In the genomic region with DNA sequence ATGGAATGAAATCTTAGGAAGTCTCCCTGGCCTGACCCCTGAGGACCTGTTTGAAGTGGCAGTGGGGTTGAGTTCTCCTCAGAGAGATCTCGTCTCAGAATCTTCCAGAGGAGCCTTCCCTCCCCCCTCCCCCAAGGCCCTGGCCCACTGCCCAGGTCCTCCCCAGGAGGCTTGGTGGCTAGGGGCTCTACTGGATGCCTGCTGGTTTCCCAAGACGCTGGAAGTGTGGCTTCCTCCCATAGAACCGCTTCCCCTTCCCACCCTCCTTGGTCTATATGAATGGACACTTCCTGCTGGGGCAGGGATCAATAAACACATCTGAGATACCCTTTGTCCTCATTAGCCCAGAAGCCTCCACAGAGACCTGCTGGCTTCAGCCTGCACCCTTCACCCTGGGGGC, we compare ENCODE assay signal across 8 mouse cellular contexts. TPM values are rescaled to one million over a fixed set of nuclear protein-coding genes. Genes with fewer than 3 reads are reported as not detected.
DNase-seq lines count a peak whose midpoint lies in the region; ATAC-seq and TF ChIP-seq lines count a peak whose summit lies in the region.

No protein-coding gene starts in this region.

- DNase-seq in layer of hippocampus, adult 2 months (ENCODE audit: low spot score in 2 of 2), result no peak
- DNase-seq in layer of hippocampus, adult 11-12 months (ENCODE audit: low spot score), result no peak
- DNase-seq in embryonic facial prominence, embryonic 11.5 days (ENCODE audit: low spot score), result no peak
- no peak for DNase-seq in gastrocnemius, postnatal 14 days
- DNase-seq in adrenal gland, adult 18-20 months (ENCODE audit: low spot score in 2 of 2), result no peak

- H3K4me3 ChIP-seq in layer of hippocampus, adult 2 months, result no peak overlapping the region; the same call in 1 of the 2 replicates
- H3K4me3 ChIP-seq in embryonic facial prominence, embryonic 11.5 days (ENCODE audit: low read depth, low read length), result no peak overlapping the region
- no peak overlapping the region for H3K4me3 ChIP-seq in intestine, postnatal 0 days (ENCODE audit: low read depth, low read length)
- no peak overlapping the region for H3K4me3 ChIP-seq in neural tube, embryonic 13.5 days

- ATAC-seq in embryonic facial prominence, embryonic 11.5 days (replicated peaks; ENCODE audit: insufficient number of reproducible peaks, low FRiP score, low TSS enrichment, low read depth), result 0 out of 2 replicates have a peak, but pooled peaks have one; percentile 16
- ATAC-seq in intestine, postnatal 0 days, result peak; percentile 13; the same call in 1 of the 2 replicates
- no peak for ATAC-seq in neural tube, embryonic 13.5 days (ENCODE audit: low read depth)
- no peak for ATAC-seq in monocyte, adult 5-6 weeks (replicated peaks; ENCODE audit: insufficient number of reproducible peaks, low FRiP score, low TSS enrichment, poor library complexity, severe bottlenecking)

- 19% methylated on average over 3 of the region's 3 CpGs for WGBS in embryonic facial prominence, embryonic 11.5 days
- WGBS in intestine, postnatal 0 days, result 13% methylated on average over 3 of the region's 3 CpGs
- 17% methylated on average over 3 of the region's 3 CpGs for WGBS in neural tube, embryonic 13.5 days

- H3K9me3 ChIP-seq in embryonic facial prominence, embryonic 11.5 days (replicated peaks; ENCODE audit: control insufficient read depth, low read length), result no peaks in the 10 kb centered on the region
- H3K9me3 ChIP-seq in intestine, postnatal 0 days (ENCODE audit: control insufficient read depth), result no peaks in the 10 kb centered on the region
- H3K9me3 ChIP-seq in neural tube, embryonic 13.5 days, result no peaks in the 10 kb centered on the region

- intact Hi-C loops in gastrocnemius, postnatal 14 days (cut with DNase I; ENCODE audit: low total_unique reads), result no loop called here

- no peaks in the 10 kb centered on the region for H3K27me3 ChIP-seq in embryonic facial prominence, embryonic 11.5 days (ENCODE audit: control insufficient read depth, insufficient read depth, low read length)
- no peaks in the 10 kb centered on the region for H3K27me3 ChIP-seq in intestine, postnatal 0 days (replicated peaks; ENCODE audit: control insufficient read depth, insufficient read depth, low read length)
- peaks cover 19% of the 10 kb centered on the region for H3K27me3 ChIP-seq in neural tube, embryonic 13.5 days

- peaks cover 3% of the 10 kb centered on the region; the same call in 1 of the 2 replicates for H3K4me1 ChIP-seq in embryonic facial prominence, embryonic 11.5 days (ENCODE audit: control insufficient read depth, insufficient read depth, low read length)
- H3K4me1 ChIP-seq in intestine, postnatal 0 days (replicated peaks; ENCODE audit: control insufficient read depth, insufficient read depth, low read length), result peaks cover 22% of the 10 kb centered on the region
- H3K4me1 ChIP-seq in neural tube, embryonic 13.5 days (replicated peaks), result peaks cover 61% of the 10 kb centered on the region

- H3K4me2 ChIP-seq in embryonic facial prominence, embryonic 11.5 days (ENCODE audit: low read depth, low read length), result no peak overlapping the region
- peak overlapping the region; percentile 54 for H3K4me2 ChIP-seq in intestine, postnatal 0 days (replicated peaks; ENCODE audit: low read depth)
- peak overlapping the region; percentile 16; the same call in 1 of the 2 replicates for H3K4me2 ChIP-seq in neural tube, embryonic 13.5 days

- no peak for TF ChIP-seq CTCF in layer of hippocampus, adult 2 months (conservative IDR thresholded peaks at IDR 0.05)
- no peak for TF ChIP-seq CTCF in intestine, postnatal 0 days (IDR thresholded peaks at IDR 0.05; ENCODE audit: low read depth)

- H3K27ac ChIP-seq in layer of hippocampus, adult 2 months, result 0 out of 2 replicates have a peak overlapping the region, but pooled peaks have one; percentile 14
- H3K27ac ChIP-seq in embryonic facial prominence, embryonic 11.5 days (replicated peaks; ENCODE audit: low read depth, low read length), result peak overlapping the region; percentile 68
- H3K27ac ChIP-seq in intestine, postnatal 0 days (ENCODE audit: low read depth, low read length), result peak overlapping the region; percentile 82
- peak overlapping the region; percentile 78 for H3K27ac ChIP-seq in neural tube, embryonic 13.5 days (replicated peaks)

- no peak overlapping the region for H3K9ac ChIP-seq in embryonic facial prominence, embryonic 11.5 days (replicated peaks; ENCODE audit: low read length)
- H3K9ac ChIP-seq in intestine, postnatal 0 days (ENCODE audit: low read depth, low read length), result peak overlapping the region; percentile 5; the same call in 1 of the 2 replicates
- H3K9ac ChIP-seq in neural tube, embryonic 13.5 days, result no peak overlapping the region

- no peaks in the 10 kb centered on the region for H3K36me3 ChIP-seq in embryonic facial prominence, embryonic 11.5 days (replicated peaks; ENCODE audit: control insufficient read depth, insufficient read depth, low read depth, low read length)
- H3K36me3 ChIP-seq in intestine, postnatal 0 days (ENCODE audit: control insufficient read depth, insufficient read depth), result no peaks in the 10 kb centered on the region; the same call in 1 of the 2 replicates
- H3K36me3 ChIP-seq in neural tube, embryonic 13.5 days, result no peaks in the 10 kb centered on the region

RNA-seq across cellular contexts. Expression of a gene that starts 4.6 kb away (rescaled TPM):
- 10 to 100 TPM; 17.6 to 23.2 TPM for total RNA-seq in layer of hippocampus, adult 2 months (2021)
- 1.7 and 2.6 TPM in 2 replicates for polyA plus RNA-seq in embryonic facial prominence, embryonic 11.5 days (2014; fragmentation: Nextera tagmentation; extraction: Ambion mirVana)
- polyA plus RNA-seq in intestine, postnatal 0 days (2015; fragmentation: Nextera tagmentation; extraction: Ambion mirVana), result 9.7 and 11.5 TPM in 2 replicates
- polyA plus RNA-seq in neural tube, embryonic 13.5 days (2015; fragmentation: Nextera tagmentation; extraction: Ambion mirVana), result 2.8 and 3.0 TPM in 2 replicates
- 10 to 100 TPM; 12.9 to 14.7 TPM for total RNA-seq in gastrocnemius, postnatal 14 days (2021)
- 10 to 100 TPM; 12.2 to 25.5 TPM for total RNA-seq in adrenal gland, adult 18-20 months (2021)
- 223 to 337 TPM (median 251 TPM) in 3 replicates for total RNA-seq in monocyte, adult 5-6 weeks (2017)

RNA-seq across cellular contexts. Expression of a gene that starts 48.3 kb away (rescaled TPM):
- total RNA-seq in layer of hippocampus, adult 2 months (2021), result not detected
- 1.2 and 1.3 TPM in 2 replicates for polyA plus RNA-seq in embryonic facial prominence, embryonic 11.5 days (2014; fragmentation: Nextera tagmentation; extraction: Ambion mirVana)
- 0.65 and 1.1 TPM in 2 replicates for polyA plus RNA-seq in intestine, postnatal 0 days (2015; fragmentation: Nextera tagmentation; extraction: Ambion mirVana)
- 4.9 and 12.3 TPM in 2 replicates for polyA plus RNA-seq in neural tube, embryonic 13.5 days (2015; fragmentation: Nextera tagmentation; extraction: Ambion mirVana)
- under 1 TPM in 1 of 2 experiments, not detected in 1; 0.27 TPM for total RNA-seq in gastrocnemius, postnatal 14 days (2021)
- not detected for total RNA-seq in adrenal gland, adult 18-20 months (2021)
- not detected in 3 replicates for total RNA-seq in monocyte, adult 5-6 weeks (2017)

Comparison
In these comparisons a context has a peak if more than half of its experiments do, and no peak if none do; other contexts are left out.
1. H3K27ac ChIP-seq: peak in every context shown above with its lines; median percentile 82 in intestine, postnatal 0 days; 78 in neural tube, embryonic 13.5 days; 68 in embryonic facial prominence, embryonic 11.5 days; 14 in layer of hippocampus, adult 2 months.
2. ATAC-seq: peak in embryonic facial prominence, embryonic 11.5 days (single experiment) and intestine, postnatal 0 days (single experiment); none in neural tube, embryonic 13.5 days (single experiment) and monocyte, adult 5-6 weeks (single experiment).